Mouse (Mus musculus): ENCODE measurements around the gene Thsd4.

The Thsd4 gene

DNA sequence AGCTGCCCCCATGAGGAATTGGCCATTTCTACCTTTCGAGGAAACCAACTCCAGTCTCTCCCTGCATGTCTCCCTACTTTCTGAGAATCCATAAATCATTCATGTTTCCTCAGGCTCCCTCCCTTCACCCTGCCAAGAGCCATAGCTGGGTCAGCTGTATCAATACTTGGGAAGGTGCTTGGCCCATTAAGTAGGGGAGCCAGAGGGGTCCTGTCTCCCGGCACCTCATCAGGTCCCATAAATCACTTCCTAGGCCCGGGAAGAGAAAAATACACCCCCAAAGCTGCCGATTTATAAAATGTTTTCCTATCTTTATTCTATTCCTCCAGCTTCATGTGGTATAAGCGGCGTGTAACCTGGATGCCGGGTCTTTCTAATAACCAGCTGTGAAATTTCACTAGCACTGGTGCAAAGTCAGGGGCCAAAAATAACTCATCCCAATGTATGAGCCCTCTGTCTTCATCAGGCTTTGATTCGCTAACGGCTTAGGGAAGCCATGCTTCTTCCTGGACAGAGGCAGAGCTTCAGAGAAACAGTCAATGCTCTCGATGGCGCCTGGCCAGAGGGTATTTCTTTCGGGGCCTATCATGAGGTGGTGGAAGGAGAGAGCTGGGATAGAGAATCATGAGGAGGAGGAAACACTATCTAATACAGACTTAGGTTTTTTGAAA, 323.2 kb downstream of the Thsd4 start:
- DNase-seq, result no peak

DNA sequence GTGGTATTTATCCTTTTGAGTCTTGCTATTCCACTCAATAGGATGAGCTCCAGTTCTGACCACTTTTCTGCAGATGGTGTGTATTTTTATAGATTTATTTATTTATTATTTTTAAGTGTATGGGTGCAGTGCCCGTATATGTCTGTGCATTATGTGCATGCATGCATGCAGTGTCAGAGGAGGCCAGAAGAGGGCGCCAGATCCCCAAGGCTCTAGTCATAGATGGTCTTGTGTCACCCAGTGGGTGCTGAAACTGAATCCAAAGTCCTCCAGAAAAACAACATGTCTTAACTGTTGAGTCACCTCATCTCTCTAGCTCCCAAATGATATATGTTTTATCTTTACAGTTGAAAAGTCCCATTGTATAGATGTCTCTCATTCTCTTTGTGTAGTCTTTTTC, 326.3 kb downstream of the Thsd4 start:
- DNase-seq, result peak; percentile 22

DNA sequence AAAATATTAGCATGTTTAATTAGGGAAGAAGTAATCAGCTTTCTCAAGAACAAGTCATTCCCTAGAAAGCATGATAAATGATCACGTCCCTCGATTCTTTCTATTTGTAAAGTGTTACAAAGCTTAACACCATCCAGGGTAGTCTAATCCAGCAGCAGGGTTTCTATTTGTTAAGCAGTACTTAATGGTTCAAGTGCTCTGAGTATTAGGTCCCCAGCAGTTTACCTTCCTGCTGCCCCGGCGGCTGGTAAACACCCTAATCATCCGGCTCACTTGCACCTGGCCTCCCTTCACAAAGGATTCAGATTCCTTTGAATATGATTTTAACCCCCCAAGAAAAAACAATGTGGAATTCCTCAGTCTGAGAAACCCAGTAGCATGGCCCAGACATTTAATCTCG, 326.9 kb downstream of the Thsd4 start:
- DNase-seq, result no peak

DNA sequence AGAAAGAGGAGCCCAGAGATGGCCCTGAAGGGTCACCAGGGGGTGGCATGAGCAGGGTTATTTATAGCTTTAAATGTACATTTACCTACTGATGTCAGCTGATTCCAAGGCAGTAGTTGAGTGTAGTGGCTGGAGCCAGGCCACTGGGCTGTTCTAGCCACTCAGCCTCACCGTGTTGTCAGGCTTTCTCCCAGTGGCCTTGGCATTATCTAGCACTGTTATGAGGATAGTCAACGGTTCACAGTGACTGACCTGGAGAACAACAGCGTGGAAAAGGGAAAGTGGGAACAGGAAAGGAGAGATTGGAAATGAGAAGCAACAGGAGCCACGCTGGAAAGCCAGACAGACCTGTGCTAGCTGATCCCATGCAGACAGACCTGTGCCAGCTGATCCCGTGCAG, 329.5 kb downstream of the Thsd4 start:
- no peak for DNase-seq

DNA sequence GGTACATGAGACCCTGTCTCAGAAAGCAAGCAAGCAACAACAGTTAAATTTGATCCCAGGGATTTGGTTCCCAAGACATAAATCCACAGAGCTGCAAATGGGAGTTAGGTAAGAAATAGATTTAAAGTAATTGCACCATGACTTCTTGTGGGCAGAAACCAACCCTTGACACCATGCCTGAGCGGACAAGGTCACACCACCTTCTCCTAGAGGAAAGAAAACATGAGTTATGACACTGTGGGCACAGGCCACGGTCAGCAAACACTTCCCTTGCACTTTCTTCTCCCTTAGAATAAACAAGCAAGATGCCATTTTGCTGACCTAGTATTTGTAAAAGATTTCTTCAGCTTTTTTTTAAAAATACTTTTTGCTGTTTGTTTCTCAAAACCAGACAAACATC, 334.4 kb downstream of the Thsd4 start:
- peak; percentile 9 for DNase-seq

DNA sequence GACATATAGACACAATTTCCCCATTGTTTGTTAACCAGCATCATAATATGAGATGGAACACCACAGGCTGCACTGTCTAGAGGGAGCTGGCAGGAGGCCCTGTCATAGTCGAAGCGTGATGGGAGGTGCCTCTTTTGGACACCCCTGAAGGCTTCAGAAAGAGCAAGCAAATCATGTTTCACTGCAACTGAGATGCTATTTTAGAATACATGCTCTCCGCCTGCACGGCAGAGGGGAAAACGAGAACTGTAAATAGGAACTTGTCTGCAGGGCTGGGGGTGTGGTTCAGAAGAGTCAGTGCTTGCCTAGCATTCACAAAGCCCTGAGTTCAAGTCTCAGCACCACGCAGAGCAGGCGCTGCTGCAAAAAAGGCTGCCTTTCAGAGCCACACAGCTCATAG, 334.9 kb downstream of the Thsd4 start:
- no peak for DNase-seq

DNA sequence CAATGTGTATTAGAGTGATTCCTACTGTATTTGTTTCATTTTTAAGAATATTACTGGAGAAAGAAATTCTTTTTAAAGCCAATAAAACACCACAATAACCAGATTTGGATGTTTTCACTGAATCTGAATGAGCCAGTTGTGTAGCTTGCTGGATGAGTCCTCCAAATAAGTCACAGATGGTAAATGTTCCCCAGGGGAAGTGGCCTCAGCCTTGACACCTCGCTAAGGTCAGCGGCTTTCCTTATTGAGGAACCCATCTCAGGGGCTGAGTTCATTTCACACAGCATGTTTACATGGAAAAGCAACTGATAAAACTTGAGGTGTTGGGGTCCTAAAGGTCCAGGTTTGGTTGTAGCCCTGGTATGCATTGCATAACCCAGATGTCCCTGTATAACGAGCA, 337.8 kb downstream of the Thsd4 start:
- DNase-seq, result no peak

DNA sequence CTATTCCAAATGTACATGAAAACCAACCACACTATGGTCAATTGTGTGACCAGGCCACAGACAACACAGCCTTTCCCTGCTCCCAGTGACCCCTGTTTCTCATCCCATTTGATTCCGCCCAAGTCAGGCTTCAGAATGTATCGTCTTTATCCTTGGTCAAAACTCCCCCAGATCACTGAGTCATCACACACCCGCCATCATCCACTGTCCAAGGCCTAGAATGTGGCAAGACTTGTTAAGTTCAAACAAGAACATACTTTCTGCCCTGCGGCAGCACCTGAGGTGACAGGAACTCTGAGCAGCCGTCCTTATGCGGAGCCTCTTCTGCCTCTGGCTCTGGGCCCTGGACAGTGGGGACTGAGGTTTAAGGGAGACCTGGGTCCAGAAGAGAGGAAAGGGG, 339.5 kb downstream of the Thsd4 start:
- no peak for DNase-seq

DNA sequence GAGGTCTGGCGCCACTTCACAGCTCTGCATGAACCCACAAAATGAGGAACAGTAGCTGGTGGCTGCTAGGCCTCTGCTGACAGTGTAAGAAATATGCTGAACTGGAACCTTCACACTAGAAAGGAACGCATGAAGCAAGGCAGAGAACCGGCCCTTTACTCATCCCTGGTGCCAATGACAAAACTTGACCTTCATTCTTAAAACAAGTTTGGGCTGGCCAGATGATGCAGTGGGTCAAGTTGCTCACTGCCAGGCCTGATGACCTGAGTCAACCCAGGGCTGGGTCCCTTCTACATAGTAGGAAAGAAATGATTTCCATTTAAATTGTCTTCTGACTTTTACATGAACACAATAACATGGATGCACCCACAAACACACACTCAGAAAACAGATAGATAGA, 340.9 kb downstream of the Thsd4 start:
- DNase-seq, result no peak

DNA sequence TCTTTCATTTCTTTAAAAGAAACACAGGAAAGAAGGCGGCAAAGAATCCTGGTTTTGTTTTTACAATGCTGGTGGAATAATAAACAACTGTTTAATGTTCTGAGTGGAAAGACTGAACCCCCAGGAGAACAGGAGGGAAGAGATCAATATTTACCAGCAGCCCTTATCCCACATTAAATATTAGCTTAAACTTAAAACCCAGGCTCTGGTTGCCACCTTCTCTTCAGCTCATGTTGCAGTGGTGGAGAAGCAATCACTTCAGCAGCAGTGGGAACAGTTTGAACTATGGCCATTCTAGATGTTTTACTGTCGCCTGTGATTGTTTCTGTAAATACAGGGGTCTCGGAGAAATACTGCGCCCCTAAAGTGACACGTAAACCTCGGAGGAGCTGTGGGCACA, 341.7 kb downstream of the Thsd4 start:
- no peak for DNase-seq

DNA sequence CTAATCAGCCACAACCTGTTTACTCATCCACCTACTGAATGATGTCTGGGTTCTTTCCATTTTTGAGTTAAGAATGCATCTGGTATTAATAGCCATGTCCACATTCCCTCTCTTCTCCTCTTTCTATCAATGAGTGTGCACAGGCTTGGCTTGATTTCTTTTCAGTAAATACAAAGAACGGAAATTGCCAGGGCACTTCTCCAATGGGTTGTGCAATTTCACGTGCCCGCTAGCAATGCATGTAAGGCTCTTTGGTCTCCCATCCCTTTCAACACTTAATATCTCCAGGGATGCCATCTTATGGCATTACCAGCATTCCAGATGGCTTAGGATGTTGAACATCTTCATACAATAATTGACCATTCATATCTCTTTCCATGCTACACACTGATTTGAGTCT, 345.5 kb downstream of the Thsd4 start:
- DNase-seq, result no peak

DNA sequence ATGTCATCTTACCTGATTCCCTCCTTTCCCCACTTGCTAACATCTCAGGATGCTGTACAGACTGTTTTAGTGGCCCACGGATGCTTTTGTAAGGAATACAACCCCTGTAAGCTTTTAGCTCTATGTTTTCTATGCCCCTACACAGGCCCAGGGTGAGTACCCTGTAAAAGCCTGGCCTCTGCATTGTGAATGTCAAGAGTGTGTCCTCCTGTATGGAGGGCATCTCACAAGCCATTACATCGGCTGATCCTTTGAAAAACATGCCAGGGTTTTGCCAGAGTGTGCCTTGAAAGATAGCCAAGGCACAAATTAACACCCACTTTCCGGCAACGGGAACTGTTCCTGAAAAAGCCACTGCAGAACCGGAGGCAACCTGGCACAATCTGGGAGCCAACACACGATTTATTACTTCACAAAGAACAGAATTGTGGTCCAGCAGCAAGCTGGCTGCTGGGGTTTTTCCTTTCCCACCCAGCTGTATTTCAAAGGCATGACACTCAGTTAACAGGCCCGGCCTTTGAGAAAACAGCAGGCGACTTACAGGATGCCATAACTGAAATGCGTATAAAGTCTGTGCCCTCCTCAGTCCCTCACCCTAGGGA, 349.3 kb downstream of the Thsd4 start:
- DNase-seq, result peak; percentile 63

DNA sequence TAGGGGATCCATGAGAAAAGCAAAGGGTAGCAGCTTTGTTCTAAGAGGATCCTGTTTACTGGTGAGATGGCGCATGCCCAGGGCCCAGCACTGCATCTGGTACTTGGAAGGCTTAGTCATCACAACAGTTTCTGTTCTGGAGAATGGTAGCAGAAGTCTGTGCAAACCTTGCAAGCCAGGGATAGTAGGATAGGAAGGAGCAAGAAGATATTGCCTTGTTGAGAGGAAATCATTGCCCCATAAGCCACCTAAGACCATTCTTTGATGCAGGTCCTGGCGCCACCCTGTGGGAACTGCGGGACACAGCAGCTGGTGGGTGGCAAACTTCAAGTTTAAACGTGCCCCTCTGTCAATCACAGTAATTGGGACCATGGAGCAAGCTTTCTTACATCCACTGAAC, 354.9 kb downstream of the Thsd4 start:
- DNase-seq, result no peak

DNA sequence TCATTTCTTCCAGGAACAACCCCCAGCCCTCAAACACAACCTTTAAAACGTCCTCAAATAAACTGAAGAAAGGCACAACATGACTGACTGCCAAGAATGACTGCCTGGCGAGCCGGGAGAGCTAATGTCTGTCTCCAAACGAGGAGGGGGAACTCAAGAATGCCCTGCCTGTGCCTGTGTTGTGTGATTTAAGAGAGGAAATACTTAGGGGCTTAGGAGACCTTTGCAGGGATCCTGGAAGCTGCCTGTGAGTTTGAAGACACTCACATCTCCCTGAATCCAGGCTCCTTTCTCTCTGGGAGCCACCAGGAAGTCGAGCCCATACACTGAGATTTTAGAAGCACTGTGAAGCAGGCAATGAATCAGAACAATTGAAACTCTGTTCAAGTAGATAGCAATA, 361.0 kb downstream of the Thsd4 start:
- no peak for DNase-seq

DNA sequence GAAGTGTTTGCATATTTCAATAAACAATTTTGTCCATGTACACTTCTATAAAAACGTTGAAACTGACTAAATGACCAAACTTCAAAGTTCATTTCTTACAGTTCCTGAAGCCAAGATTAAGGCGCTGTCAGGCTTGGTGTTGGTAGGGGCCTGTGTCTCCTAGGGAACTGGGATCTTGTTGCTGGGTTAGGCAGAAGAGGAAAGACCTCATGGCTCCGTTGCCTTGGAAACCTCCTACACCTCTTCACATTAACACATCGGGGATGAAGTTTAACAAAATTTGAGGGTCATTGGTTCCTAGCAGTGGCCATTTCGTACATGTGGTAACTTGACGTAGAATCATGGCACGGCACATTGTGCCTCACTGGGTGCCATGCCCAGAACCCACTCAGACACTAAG, 361.7 kb downstream of the Thsd4 start:
- no peak for DNase-seq

DNA sequence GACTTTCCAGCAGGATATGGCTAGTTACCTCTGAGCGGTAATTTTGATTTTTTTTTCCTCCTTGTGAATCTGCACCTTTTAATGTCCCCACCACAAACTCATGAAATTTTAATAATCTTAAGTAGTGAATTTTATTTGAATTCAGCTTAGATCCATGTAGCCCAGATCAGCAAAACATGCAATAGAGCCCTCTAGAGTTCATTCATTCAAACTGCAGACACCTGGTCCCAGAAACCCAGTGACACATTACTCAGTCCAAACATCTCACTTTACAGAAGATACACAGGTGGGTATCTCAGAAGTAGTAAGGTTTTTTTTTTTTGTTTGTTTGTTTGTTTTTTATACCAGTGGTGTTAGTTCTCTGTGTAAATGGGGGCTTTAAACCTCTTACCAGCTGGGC, 368.9 kb downstream of the Thsd4 start:
- DNase-seq, result no peak

DNA sequence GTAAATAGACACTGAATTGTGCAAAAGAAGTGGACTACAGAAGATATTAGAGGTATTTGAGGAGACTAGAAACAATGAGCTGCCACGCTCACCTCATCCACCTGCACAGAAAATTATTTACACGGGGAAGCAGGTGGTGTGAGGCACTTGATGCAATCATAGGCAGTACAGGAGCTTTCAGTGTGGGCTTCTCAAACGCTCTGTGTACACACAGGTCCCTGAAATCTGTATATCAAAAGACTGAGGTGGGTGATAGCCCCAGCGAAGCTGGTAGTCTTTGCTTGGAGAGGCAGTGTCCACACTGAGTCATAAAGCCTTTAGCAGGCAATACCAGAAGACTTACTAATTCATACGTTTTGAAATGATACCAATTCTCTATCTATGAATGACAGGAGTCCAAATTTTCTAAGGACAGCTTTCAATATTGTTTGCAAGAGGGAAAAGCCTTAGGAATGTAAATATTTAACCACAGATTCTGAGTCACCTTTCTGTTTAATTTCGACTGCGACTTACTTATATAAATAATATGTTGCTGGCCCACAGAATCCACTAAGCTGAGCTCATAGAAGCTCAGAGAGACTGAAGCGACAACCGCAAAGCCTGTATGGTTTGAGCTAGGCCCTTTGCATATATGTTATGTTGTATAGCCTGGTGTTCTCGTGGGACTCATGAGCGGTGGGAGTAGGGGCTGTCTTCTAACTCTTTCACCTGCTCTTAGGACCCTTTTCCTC, 369.8 kb downstream of the Thsd4 start:
- DNase-seq, result no peak

DNA sequence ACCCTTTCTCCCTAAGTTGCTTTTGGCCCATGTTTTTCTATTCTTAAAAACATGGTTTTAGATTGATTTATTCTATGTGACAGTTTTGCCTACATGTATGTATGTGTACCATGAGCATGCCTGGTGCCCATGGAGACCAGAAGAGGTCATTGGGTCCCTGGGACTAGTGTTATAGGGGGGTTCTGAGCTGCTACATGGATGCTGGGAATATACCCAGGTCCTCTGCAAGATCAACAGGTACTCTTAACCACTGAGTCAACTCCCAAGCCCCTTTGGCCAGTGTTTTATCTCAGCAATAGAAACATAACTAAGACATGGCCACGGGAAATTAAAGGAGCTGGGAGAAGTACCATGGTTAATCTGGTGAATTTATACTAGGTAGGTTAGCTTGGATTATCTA, 371.3 kb downstream of the Thsd4 start:
- DNase-seq, result no peak

DNA sequence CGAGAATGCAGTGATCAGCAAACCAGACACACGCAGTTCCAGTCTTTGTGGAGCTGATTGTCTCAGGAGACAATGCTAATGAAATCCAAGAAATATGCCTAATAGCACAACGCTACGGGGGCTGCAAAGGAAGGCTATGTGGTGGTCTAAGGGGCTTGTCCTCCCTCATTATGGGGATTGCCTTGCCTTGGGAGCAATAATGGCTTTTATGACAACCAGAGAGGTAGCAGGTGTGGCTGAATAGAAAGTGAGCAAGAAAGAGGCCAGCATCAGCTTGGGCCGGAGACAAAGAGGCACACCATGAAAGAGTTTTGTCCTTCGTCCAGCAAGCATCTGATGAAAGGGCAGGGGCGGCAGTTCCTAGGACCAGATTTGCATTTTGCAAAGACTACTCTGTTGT, 372.9 kb downstream of the Thsd4 start:
- DNase-seq, result no peak

DNA sequence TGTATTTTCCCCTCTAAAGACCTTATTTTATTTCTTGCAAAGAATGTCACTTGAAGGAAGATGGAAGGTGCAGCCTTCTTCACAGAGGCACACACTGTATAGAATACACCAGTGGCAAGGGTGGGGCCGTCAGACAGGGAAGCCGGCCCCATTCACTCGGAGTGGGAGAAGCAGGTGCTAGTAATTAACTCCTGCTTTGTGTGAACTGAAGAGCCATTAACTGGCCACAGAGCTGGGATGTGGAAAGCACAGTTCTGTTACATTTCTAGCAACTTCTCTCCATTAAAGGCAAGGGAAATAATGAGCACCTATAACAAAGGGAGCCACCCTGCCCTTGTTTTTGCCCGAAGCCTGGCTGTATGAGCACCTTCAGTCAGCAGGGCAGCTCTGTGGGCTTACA, 374.4 kb downstream of the Thsd4 start:
- DNase-seq, result no peak

DNA sequence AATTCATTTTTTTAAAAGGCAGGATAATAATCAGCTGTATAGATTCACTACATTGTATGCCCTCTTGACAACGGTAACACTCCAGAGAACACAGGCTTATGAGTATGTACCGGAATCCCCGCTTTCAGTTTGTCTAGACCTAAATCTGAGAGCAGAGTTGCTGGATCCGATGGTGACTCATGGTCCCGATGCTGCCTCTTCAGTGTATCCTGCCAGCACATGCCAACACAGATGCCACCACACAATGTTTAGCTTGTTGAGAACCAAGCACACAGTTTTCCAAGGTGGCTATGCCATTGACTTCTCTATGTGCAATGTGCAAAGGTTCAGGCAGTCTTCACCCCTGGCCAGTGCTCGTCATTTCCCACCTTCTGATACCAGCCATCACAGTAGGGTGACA, 378.0 kb downstream of the Thsd4 start:
- no peak for DNase-seq

DNA sequence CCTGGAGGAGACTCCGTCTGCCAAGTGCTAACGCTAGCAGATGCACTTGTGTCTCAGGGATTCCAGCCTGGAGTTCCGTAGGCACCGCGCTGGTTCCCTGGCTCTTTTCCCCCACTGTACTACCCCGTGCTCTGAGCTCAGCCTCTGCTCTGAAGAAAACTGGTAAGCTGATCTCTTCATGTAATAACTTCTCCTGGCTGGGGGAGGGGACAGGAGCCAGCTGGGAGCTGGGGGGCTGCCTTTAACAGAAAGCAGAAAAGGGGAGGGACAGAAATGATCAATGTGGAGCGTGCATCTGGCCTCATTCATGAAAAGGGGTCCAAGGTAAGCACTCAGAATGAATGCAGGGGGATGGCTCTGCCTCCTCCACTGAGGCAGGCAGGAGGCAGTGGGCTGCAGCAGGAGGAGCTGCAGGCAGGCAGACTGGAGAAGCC, 380.7 kb downstream of the Thsd4 start:
- no peak for DNase-seq

DNA sequence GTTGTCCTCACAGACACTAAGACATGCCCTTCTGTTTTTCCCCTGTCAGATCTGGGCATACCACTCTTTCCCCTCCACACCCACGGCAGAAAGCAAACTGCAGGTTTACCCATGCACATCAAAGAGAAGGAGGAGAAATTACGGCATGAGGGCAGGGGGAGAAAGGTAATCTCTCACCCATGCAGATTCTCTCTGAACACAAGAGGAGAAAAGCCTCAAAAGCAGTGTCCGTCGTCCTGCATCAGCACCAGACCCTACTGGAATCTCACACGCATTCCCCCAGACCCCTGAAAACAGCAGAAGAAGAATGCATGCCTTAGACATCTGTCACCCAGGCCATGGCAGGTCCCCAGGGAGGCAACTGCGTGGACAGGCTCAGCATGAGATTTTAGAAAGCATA, 381.4 kb downstream of the Thsd4 start:
- no peak for DNase-seq

DNA sequence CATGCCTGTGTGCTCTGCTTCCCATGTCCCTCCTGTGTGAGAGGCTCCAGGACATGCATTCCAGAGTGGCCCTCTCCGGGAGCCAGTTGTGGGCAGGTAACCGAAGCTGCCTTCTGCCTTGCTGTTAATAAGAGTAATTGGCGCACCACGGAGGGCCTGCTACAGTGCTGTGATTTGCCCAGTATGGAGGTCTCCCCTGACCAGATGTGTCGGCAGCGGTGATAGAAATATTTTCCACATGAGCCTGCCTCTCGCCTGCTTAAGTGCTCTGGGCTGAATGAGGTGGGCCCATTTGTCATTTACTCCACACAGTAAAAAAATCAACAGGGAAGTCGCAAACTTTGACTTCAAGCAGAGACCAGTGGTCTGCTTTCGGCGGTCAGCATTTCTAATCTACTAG, 382.4 kb downstream of the Thsd4 start:
- no peak for DNase-seq

Measured in kidney, adult 9 months (tissue).